Mouse (Mus musculus): ENCODE data around the gene Igfbp5.

Igfbp5 gene

DNA sequence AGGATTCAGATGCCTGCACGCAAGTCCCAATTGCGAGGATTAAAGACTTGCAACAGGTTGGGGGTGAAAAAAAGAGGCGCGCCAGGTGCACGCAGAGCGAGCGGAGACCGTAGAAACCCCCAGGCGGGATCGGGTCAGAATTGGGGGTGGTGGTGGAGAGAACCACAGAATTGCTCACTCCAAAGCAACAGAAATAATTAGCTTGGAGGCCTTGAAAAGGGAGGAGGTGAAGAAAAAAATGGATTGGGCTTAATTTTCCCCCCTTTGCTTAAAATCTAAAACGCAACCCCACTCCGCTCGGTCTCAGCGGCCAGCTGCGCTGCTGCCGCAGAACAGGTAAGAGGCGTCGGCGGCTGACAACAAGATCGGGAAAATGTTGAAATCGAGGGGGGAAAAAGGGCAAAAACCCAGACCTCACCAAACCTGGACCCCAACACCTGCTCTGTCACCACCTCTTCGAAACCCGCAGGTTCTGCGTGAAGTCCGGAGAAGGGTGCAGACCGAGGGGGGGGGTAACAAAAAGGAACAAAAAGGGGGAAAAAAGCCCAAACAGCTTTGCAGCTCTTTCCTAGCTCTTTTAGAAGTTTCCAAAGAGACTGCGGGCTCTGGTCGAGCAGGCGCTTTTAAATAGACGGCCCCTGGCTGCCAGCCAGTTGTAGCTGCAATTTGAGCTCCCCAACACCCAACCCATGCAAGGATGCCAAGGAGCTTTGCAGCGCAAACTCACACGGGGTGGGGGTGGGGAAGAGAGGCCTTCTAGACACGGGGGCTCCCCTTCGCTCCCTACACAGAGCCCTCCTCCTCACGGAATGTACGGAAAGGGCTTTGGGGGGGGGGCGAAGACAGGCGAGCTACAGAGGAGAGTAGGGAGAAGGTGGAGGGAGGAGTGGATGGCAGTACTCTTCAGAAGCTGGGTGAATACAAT is at the start of gene Igfbp5:
Igfbp5 (minus strand) TSS at position 598 of the 925 bp plus-strand sequence.
- no peak for DNase-seq (ENCODE audit: low read depth, low spot score)

DNA sequence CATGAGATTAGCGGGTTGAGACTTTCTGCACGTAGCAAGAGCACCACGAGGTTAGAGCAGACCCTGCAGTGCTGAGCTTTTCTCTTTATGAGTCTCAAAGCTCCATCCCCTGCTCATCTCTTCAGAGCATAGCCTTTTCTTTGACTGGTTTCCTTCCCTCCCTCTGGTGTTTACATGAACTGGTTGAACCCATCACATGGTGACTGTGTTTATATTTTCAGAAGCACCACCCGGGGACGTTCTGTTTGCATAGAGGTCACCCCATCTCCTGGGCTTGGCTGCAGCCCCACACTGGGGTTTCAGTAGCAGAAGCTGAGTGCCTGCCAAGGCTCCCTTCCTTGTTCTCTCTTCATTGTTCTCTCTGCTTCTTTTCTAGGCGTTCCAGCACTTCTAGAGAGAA is 40.1 kb upstream of the Igfbp5 start:
- DNase-seq (ENCODE audit: low read depth, low spot score): no peak

DNA sequence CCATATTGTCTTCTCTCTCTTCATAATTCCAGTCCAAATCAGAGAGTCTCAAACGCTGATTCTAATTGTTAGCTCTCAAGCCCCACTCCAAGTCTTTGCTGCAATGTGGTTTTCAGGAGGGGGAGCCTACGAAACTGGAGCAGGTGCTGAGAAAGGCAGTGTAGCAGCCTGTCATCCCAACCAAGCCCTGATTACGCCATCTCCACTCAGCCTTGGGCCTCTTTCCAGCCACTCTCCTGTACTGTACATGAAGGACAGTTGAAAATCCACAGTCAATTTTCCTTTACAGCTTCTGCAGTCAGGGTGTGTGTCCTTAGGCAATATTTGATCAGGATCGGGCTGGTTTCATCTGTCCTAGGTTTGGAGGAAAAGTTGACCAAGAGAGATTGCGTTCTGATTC is 38.4 kb upstream of the Igfbp5 start:
- no peak for DNase-seq (ENCODE audit: low read depth, low spot score)

DNA sequence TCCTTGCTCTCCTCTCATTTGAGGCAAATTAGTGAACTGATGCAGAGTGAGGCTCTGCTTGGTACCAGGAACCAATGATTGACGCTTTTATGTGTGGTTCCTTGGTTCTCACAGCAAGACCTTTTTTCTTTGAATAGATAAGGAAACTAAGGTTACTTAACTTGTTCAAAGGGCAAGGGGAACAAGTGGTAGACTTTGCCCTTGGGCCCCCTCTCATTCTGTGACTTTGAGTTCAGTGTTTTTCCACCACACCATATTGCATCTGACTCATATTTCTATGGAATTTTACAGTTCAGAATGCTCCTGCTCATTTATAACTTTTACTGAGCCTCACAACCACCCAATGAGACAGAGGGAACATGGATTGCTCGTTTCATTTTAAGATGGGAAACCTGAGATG is 21.1 kb upstream of the Igfbp5 start:
- DNase-seq (ENCODE audit: low read depth, low spot score): no peak

DNA sequence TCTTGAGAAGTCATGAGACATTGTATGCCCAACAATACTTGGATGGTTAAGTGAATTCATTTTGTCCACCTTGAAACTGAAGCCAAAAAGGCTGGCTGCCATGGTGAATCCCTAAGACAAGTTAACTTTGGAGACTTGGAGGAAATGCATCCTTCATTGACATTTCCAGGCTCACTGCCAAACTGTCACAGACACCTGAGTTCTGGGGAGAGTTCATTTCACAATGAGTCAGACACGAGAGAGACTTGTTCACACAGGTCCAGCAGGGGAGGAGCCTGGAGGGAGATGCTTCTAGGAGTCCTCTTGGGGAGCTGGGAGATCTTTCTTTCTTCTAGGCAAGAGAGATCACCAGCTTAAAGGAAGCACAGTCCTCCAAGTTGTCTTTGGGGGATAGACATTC is 13.2 kb upstream of the Igfbp5 start:
- DNase-seq (ENCODE audit: low read depth, low spot score): no peak

DNA sequence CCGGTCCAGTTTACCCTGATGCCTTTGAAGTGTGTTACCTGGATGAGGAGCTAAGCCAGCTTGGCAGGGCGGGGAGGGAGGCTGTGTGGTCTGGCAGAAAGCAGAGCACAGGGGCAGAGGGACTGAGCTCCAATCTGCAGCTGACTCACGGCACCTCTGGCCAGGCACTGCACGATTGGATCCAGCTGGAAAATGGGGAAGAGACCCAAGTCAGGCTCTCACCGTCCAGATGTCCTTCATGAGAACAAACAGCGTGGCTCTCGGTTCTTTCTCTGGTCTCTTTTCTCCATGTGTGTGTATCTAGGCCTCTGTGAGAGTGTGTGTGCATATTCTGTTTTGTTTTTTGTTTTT is 11.1 kb upstream of the Igfbp5 start:
- no peak for DNase-seq (ENCODE audit: low read depth, low spot score)

DNA sequence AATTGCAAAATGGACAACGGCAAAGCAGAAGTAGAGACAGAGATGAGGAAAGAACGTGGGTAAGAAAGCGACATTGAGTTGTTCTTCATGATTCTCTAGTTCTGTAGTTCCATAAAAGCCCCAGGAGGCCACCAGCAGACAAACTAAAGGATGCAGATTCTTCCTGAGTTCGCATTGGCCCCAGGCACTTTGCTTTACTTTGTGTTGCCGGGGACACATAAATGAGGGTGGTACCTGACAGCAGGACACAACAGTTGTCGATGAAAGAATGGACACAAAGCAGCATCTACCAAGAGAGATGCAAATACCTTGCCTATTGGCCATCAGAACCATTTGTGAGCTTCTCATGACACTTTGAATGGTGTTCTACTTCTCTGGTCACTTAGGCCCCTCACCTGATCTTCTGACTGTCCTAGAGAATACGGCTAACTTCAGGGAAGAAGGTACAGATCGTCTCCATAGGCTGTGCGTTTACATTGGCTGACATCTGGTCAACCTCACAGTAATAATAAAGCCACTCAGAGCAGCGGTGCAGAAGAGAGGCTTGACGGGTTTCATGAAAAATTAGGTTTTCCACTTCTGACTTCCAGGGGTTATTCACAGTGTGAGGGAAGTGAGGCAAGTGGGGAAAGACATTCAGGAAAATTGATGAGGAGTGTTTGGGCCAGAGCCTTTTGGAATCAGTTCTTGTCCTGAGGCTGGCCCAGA is 10.6 kb upstream of the Igfbp5 start:
- DNase-seq (ENCODE audit: low read depth, low spot score): no peak

DNA sequence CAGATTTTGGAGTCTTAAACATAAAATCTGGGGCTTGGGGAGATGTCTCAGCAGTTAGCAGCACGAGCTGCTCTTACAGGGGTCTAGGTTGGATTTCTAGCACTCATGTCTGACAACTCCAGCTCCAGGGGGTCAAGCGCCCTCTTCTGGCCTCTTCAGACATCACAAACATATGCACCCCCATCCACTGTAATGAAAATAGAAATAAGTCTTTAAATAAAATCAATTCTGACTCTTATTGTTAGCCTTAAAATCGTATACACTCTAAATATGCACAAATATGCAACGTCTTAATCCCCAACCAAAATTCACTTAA is 4.6 kb upstream of the Igfbp5 start:
- no peak for DNase-seq (ENCODE audit: low read depth, low spot score)

DNA sequence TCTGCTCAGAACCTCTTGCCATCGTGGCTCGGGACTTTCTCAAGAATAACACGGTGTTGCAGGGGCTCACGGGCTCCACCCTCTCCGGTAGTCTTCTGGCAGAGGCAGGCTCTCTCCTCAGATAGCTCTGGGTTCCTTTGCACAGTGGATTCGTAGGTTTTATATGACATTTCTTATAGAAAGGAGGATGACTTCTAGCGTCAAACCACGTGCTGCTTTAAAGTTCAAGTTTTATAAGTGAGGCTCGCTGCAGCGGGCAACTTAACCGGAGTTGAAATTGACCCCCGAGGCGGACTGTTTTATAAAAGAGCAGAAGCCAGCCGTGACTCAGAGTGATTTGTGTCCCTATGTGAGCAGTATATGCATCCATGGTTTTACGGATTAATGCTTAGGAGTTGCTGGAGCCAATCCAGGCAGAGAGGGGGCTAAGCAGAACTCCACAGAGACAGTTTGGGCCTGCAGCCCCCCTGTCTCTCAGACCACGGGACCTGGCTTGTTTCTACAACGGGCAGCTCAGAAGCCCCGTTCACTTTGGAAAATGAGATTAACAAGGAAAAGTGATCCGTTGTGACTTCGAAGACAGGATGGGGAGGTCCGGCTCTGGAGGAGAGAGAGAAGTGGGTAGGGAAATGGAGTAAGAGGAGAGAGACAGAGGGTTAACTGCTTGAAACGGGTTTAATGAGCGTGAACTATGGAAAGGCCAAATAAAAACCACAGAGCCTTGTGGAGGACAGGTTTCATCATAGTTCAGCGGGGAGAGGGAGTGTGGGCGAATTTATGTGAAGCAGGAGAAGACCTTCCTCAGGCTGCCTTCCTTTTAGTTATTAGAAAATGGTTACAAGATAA is 4.0 kb upstream of the Igfbp5 start:
- no peak for DNase-seq (ENCODE audit: low read depth, low spot score)

DNA sequence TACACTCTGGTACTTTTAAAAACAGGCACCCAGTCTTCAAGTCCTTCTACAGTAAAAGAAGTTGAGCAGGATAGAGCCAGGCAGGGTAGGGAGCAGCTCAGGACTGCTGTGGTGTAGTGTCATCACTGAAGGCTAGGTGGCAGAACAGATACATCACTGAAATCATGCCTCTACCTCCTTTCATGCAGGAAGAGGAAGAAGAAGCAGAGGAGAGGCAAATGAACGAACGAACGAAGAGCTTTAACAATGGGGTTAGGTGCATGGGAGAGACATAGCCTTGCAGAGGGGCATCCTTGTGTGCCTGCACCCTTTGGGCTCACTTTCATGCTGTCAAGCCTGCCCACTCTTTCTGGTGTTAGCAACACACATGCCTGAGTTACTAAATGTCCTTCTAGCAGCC is 3.2 kb upstream of the Igfbp5 start:
- DNase-seq (ENCODE audit: low read depth, low spot score): no peak

DNA sequence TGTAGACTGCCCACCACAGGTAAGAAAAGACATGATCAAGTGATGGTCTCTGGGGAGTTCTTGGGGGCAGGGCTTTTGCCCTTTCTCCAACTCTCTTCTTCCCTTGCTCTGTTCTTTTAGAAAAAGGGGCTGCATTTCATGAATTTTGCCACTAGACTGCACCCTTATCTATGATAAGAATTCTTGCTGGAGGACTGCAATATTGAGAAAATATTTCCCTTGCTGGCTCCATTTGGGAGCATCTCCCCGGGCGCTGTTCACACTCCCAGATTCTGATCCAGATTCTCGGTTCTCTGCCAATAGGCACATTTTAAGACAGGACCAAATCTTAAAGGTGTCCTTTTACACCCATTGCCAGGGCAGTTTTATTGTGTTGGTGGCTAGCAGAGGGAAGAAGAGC is 1.4 kb upstream of the Igfbp5 start:
- no peak for DNase-seq (ENCODE audit: low read depth, low spot score)

DNA sequence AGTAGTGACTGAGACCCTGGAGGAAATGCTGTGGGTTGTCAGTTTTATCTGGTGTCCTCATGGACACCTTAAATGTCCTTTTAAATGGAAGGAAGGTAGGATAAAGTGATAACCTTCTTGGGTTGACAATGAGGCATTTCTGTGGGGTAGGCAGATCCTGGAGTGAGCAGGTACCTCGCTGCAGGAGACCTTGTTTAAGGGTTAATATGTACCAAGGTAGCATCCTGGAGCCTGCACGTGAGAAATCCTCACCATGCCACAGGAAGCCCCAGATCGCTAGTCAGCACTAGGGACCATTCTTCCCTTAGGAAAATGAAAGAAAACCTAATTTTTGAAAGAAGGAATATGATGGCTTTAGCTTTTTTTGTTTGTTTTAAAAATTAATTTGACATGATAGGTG is 1.0 kb upstream of the Igfbp5 start:
- DNase-seq (ENCODE audit: low read depth, low spot score): no peak

DNA sequence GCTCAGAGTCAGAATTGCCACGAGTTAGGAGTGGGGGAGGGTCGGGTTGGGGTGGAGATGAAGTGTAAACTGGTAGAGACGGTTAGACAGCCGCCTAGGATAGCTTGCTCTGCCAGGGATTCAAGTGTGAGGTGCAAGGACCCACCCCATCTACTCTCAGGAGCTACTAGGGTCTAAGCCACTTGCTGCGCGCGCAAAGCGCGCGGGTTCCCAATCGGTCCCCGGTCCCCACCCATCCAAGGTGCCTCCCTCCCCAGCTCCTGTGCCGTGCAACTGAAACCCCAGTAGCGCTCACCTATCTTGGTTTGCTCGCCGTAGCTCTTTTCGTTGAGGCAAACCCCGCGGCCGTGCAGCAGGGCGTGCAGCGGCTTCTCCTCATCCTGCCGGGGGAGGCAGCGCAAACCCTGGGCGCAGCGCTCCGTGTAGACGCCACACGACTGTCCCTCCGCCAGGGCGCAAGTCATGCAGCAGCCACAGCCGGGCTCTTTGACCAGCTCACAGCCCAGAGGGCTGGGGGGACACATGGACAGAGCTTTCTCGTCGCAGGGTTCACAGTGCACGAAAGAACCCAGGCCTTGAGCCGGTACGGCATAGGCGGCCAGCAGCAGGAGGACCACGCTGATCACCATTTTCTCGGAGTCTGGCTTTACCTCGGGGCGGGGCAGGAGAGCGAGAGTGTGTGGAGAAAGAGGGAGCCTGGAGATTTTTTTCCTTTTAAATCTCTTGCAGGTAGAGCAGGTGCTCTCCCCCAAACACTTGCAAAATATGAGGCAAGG is 985 bp downstream of the Igfbp5 start:
- no peak for DNase-seq (ENCODE audit: low read depth, low spot score)

DNA sequence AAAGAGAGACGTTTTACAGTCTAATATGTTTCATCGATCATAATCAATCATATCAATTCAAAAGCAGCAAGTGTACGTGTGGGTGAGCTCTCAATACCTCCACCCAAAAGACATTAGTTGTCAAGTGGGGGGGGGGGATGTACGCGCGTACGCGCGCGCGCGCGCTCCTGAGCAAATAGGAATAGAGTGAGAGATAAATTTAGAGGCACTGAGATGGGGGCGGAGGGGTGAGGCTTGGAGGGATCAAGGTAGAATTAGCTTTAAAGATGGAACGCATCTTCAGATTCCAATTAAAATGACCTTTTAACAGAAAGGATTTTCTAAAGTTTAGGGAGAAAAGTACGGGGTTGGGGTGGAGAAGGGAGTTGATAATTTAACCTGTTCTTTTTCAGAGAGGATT is 1.6 kb downstream of the Igfbp5 start:
- no peak for DNase-seq (ENCODE audit: low read depth, low spot score)

DNA sequence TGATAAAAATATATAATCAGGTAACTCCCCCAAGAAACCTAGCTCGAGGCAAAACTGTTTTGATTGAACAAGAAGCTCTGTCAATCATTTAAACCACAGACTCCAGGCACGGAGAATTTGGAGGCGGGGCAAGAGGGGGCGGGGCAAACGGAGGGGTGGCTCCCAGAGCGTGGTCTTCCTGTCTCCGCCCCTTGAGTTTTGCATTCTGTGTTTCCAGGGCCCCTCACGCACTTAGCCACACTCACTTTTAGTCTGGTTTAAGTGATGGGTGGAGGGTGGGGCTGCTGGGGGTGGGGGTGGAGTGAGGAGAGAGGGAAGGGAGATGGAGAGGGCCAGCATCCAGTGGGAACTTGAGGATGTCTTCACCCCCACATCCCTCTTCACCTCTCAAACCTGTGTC is 2.2 kb downstream of the Igfbp5 start:
- no peak for DNase-seq (ENCODE audit: low read depth, low spot score)

DNA sequence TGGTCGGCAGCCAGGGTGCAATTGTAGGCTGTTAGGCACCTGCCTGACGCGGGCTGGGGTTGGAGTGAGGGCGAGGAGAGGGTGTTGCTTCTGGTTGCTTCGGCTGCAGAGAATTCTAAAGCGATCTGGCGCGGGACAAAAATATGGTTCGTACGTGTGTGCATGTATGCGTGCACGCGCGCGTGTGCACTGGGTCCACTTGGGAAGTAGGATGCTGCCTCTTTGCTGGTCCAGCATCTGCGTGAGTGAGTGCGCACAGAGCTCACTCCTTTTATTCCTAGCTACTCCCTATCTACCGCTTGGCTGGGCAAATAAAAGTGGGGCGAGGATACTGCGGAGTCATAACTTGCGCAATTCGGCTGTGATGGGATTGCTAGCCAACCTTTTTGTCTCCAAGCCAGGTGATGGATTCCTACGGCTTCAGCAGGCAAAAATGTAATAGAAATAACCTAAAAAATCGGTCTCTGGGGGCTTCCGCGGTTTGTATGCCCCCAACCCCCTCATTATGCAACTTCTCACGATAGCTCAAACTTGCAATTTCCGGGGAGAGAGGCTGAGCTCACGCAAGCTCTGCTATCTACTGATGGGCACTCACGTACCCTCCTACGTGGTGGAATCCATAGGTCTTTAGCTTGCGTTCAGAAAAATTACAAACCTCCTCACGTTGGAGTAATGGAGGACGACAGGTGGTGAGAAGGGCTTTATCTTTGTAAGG is 2.8 kb downstream of the Igfbp5 start:
- DNase-seq (ENCODE audit: low read depth, low spot score): no peak

DNA sequence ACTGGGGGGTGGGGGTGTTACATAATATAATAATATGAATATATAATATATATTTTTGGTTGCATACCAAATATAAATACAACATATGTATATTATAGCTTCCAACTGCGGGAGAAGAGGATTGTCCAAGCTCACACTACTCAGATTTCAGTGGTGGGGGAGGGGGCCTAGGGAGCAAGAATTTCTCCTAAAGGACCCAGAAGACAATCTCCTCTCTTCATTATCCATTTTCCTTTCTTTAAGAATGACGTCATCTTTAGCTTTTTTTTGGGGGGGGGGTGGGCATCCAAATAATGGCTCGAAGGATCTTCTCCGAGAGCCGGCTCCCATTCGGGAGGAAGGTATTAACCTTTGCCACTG is 3.4 kb downstream of the Igfbp5 start:
- DNase-seq (ENCODE audit: low read depth, low spot score): no peak

DNA sequence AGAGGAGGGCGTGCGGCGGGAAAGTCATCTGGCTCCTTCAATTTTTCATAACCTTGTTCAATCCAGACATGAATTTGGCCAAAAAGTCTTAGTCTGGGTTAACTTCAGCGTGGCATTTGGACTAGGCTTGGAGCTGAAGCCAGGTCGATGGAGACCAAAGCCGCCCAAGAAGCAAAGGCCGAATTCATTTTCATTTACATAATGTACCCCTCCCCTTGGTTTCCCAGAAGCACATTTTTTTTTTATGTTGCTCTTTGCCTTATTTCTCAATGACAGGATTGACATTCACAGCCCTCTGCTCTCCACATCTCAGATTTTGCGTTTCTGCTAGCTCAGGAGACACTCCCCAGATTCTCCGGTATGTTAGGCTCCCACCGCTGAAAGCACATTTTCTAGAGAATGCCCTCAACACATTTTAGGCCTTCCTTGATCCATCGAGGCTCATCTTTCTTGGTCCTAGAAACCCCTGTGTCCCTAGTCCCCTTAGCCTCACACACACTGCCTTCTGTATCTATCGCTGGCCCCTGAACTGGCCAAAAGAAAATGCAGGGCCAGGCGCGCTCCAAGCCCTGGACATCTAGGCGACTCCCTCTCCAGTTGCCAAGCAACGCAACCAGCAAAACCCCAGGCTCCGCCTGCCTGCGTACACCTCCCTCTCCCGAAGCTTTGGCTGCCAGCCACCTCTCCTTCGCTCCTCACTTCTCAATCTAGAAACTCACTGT is 3.9 kb downstream of the Igfbp5 start:
- no peak for DNase-seq (ENCODE audit: low read depth, low spot score)

DNA sequence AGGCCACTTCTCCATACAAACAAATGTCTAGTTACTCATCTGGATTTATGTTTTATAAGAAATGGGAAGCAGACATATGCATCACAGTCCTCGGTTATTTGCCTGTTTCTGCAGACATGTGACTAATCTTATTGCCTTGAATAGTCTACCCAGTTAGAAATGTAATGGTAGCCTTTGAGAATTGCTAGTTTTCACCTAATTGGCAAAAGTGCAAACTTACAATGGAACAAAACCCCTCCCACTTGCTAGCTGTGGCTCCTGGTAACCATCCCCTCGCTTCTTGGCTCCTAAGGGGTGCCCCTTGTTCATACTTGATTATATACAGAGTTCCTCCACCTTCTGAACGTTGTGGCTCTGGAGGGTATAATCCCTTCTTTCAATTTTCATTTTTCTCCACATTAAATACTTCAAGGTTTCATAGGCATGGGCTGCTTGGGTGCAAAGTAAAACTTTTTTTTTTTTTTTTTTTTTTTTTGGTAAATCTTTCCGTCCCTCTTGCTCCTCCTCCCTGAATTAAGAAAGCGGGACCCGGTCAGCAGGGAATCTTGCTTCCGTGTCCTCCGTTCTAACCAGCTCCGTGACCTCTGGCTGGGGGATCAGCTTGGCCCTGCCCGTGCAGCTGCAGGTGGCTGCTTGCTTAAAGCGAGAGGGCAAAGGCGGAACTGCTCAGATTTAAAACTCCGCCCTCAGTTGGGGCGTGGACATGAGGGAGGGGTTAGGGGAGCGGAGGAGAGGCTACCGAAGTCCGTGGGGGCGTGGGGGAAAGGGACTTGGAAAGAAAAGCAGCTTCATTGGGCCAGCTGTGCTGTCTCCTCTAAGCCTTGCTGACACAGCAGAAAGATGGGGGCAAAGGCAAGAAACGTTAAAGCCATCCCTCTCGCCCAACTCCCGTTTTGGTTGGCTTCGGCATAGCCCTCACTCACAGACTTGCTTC is 4.7 kb downstream of the Igfbp5 start:
- DNase-seq (ENCODE audit: low read depth, low spot score): no peak
